Mouse (Mus musculus) gastrocnemius, postnatal 10 days (tissue): ENCODE data around the gene Arhgef16. TPM values are rescaled to one million over a fixed set of nuclear protein-coding genes. Genes with fewer than 3 reads are reported as not detected.

ENCODE experiments used
- DNase-seq: peaks from one replicate; pipeline ENCODE4 v3.0.0; 2021; ENCODE audit warnings: mixed read lengths
- long read RNA-seq, 2 experiments: library from polyadenylated mRNA; stranded (forward); transcript quantifications; one replicate each; pipeline ENCODE4 v2.0.0; 2021
- total RNA-seq, 2 experiments: library from RNA; stranded (reverse); gene quantifications; 2 replicates each; pipeline ENCODE4 v1.2.3; 2021

The Arhgef16 gene
- total RNA-seq = under 1 TPM; 0.45 to 0.99 TPM
- long read RNA-seq, experiment 1, partial matches to known transcripts = 0 of 2 reads
- long read RNA-seq, experiment 1, other reads (novel, unspliced or antisense) = 0 of 2 reads
- long read RNA-seq, experiment 2, partial matches to known transcripts = 0 of 6 reads
- long read RNA-seq, experiment 2, other reads (novel, unspliced or antisense) = 6 of 6 reads

- no peak for DNase-seq
Measured at GRCm38 (mm10) chr4:154301466-154301881, at the start of gene Arhgef16. Gene Arhgef16, minus strand, starts transcription at chr4:154301676.

- no peak for DNase-seq
Measured at GRCm38 (mm10) chr4:154348197-154348786, 46.8 kb upstream of the Arhgef16 start.

GRCm38 (mm10) chr4:154346731-154347522 lies 45.5 kb upstream of the Arhgef16 start:
- DNase-seq = no peak

GRCm38 (mm10) chr4:154336650-154337049 lies 35.2 kb upstream of the Arhgef16 start:
- peak; percentile 18 for DNase-seq

- DNase-seq = no peak
Measured at GRCm38 (mm10) chr4:154335761-154336160, 34.3 kb upstream of the Arhgef16 start, which contains the start of gene B230104I21Rik. Gene B230104I21Rik, plus strand, starts transcription at chr4:154336127.

- DNase-seq = peak; percentile 39
Measured at GRCm38 (mm10) chr4:154334699-154335402, 33.4 kb upstream of the Arhgef16 start.

GRCm38 (mm10) chr4:154333300-154333699 lies 31.8 kb upstream of the Arhgef16 start:
- no peak for DNase-seq

GRCm38 (mm10) chr4:154331271-154331670 lies 29.8 kb upstream of the Arhgef16 start:
- DNase-seq = no peak

- no peak for DNase-seq
Measured at GRCm38 (mm10) chr4:154330001-154330400, 28.5 kb upstream of the Arhgef16 start.

- DNase-seq = peak; percentile 68
Measured at GRCm38 (mm10) chr4:154328836-154329235, 27.4 kb upstream of the Arhgef16 start.

- no peak for DNase-seq
Measured at GRCm38 (mm10) chr4:154328431-154328830, 27.0 kb upstream of the Arhgef16 start.

- no peak for DNase-seq
Measured at GRCm38 (mm10) chr4:154325410-154325809, 23.9 kb upstream of the Arhgef16 start.

GRCm38 (mm10) chr4:154313622-154313967 lies 12.1 kb upstream of the Arhgef16 start:
- no peak for DNase-seq

GRCm38 (mm10) chr4:154312935-154313621 lies 11.6 kb upstream of the Arhgef16 start:
- no peak for DNase-seq

GRCm38 (mm10) chr4:154312143-154312812 lies 10.8 kb upstream of the Arhgef16 start:
- no peak for DNase-seq

- DNase-seq = no peak
Measured at GRCm38 (mm10) chr4:154310576-154311262, 9.2 kb upstream of the Arhgef16 start.

- DNase-seq = no peak
Measured at GRCm38 (mm10) chr4:154309131-154309530, 7.7 kb upstream of the Arhgef16 start.

GRCm38 (mm10) chr4:154299541-154300271 lies 1.8 kb downstream of the Arhgef16 start:
- DNase-seq = no peak

- no peak for DNase-seq
Measured at GRCm38 (mm10) chr4:154297761-154298160, 3.7 kb downstream of the Arhgef16 start.

- no peak for DNase-seq
Measured at GRCm38 (mm10) chr4:154294262-154294731, 7.2 kb downstream of the Arhgef16 start.
